Mouse (Mus musculus): ENCODE data around the gene Kcnq4.

GRCm38 (mm10) chr4:120650208-120650592 lies 98.2 kb downstream of the Kcnq4 start:
- TF ChIP-seq TAL1 (IDR thresholded peaks at IDR 0.05; ENCODE audit: low read length) (no peak), GATA1 (IDR thresholded peaks at IDR 0.05; ENCODE audit: low read length) (no peak)

All from erythroblast, embryonic 14.5 days (primary cell).